Mouse (Mus musculus): ENCODE measurements at regions not wholly inside any gene's neighbourhood (a gene's known extent, or its start where the extent isn't known, plus 50 kb on each side); places are given as distances from the start of the nearest gene placed in this dataset.
A peak's percentile ranks its signal among the peaks of the same experiment; 100 is the strongest.

DNA sequence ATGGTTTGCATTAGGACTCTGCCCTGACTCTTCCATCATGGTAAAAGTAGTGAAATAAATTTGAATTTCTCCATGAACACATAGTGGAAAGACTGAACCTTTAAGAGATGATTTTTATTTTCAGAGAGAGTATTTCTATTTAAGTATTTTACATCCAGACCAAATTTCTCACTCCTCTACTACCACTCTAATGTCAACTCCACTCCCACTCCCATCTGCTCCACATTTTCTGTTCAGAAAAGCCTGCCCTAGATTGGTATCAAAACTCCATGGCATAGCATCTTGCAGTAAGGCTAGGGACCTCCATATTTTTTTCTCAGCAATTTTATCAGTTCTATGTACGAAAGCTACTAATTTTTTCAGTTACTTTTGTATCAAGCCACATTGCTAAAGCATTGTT lies 117.4 kb upstream of the Esp38 start:
- peak; percentile 86 for ATAC-seq (ENCODE audit: low TSS enrichment)

All from frontal cortex, adult (tissue).